Mouse (Mus musculus): Measurements from ENCODE around the gene Asap2.
"Not testable (repeated sequence)": the region's sequence is repeated elsewhere in the genome, so short reads cannot be mapped to it uniquely, and the experiment has no call there.

Gene Asap2

DNA sequence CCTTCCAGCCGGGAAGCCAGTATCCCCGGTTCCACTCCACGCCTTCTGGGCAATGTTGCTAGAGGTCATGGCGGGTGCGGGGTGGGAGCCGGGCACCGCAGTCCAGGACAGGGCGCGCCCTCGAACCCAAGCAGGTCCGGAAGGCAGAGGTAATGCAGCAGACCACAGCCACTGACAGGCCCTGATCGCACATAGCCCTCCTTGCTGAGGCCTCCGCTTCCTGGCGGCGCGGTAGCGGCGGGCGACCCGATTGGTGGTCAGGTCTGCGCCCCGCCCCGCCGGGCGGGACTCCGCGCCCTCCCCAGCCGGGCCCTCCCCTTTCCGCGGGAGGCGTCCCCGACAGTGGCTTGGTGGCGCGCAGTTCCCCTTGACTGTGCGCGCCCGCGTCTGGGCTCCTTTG, at the start of gene Asap2:
Asap2 (plus strand) TSS at position 328 of the 400 bp plus-strand sequence.
- DNase-seq (ENCODE audit: low spot score), result peak; percentile 13

DNA sequence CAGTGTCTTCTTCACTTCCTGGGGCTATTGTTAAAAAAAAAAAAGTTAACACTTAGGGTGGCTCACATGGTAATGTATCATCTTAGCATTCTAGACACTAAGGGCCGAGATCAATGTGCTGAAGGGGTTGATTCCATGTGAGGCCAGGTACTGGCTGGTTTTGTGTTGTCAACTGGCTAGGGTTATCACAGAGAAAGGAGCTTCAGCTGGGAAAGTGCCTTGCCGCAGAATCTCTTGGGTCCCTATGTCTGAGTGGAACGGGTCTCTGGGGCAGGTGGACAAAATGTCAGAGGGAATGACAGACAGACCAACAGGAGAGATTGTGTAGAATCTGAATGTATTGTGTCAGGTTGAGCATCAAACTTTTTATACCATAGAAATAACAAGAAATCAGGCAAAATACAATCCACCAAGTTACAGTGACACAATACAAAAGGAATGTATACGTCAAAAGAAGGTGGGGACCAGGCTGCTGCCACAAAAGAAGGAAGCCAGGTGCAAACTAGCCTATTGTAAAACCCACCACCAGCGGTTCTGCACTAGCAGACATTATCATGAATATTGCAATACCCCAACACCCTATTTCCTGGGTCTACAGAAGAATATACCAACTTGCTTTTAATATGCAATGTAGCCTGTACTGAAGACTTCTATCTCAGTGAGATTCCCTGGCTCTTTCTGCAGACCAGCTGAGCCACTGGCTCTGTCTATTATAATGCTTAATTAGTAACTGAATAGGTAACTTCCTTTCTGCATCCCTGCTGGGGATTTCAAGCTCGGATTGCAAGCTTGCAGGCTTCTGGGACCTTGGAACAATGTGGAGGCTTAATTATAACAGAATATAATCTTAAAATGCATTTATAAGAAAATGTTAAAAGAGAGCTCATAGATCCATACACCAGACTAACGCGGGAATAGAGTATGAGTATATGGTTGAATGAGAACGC, 42.9 kb upstream of the Asap2 start:
- DNase-seq (ENCODE audit: low spot score), result not testable (repeated sequence)

DNA sequence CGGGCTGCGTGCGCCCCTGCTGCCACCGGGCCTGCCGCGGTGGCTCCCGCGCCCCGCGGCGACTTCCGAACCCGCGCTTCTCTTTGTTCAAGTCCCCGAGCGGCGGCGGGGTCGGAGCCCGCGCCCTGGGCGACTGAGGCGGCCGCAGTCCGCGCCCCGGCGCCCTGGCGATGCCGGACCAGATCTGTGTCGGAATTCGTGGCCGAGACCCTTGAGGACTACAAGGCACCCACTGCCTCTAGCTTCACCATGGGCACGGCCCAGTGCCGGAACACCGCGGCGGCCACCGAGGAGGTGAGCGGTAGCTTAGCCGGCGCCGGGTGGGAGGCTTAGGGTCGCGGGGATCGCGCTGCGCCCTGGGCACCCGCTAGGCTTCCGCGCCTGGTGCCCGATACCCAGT, 320 bp downstream of the Asap2 start:
- peak; percentile 2 for DNase-seq (ENCODE audit: low spot score)

DNA sequence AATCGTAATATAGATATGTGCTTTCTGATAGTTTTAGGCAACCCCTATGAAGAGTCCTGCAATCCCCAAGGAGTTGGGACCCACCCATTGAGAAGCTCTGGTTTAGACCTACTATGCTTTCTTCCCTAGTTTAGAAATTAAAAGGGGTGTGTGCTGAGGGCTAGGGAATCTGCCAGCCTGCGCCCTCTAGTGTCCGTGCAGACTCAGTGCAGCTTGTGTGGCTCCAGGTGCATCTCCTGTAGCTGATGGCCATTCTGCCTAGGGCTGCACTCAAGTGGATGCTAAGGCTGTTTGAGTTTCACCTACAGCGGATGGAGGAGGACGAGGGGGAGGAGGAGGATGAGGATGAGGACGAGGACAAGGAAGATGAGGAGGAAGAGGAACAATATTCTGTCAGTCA, 40.6 kb downstream of the Asap2 start:
- not testable (repeated sequence) for DNase-seq (ENCODE audit: low spot score)

DNA sequence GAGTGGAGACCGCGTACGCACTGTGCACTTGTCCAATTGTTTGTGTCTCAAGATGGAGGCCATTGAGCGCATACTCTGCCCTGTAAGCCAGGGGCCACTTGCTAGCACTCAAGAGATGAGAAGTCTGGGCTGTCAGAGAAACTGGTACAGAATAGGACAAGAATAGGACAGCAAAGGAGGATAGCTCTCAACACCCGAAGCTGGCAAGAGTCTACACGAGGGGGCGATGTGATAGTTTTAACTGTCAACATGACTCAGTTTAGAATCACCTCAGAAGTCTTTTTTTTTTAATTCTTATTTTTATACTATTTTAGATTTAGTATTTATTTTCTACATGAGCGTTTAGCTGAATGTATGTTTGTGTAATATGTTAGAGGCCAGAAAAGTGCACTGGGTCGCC, 56.5 kb downstream of the Asap2 start:
- DNase-seq (ENCODE audit: low spot score), result not testable (repeated sequence)

DNA sequence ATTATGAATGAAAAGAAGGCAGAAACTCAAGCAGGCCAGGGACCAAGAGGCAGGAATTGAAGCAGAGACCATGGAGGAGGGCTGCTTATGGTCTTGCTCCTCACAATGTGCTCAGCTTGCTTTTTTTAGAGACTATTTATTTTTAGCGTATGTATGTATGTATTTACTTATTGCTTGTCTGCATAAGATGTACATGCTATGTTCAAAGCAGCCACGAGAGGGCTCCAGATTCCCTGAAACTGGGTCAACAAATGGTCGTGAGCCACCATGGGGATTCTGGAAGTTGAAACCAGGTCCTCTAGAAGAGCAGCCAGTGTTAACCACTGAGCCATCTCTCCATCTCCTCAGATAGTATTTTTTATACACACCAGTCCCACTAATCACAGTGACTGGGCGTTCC, 85.5 kb downstream of the Asap2 start:
- DNase-seq (ENCODE audit: low spot score), result peak; percentile 78

DNA sequence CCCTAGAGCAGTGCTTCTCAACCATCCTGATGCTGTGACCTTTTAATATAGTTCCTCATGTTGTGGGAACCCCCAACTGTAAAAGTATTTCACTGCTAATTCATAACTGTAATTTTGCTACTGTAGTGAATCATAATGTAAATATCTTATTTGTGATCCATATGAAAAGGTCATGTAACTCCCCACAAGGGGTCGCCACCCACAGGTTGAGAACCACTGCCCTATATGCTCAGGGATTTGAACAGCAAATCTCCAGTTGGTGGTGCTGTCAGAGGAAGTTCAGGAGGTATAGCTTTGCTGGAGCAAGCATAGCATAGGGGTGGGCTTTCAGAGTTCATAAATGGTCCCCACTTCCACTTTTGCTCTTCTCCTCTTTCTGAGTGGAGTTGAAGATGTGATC, 99.9 kb downstream of the Asap2 start:
- not testable (repeated sequence) for DNase-seq (ENCODE audit: low spot score)

DNA sequence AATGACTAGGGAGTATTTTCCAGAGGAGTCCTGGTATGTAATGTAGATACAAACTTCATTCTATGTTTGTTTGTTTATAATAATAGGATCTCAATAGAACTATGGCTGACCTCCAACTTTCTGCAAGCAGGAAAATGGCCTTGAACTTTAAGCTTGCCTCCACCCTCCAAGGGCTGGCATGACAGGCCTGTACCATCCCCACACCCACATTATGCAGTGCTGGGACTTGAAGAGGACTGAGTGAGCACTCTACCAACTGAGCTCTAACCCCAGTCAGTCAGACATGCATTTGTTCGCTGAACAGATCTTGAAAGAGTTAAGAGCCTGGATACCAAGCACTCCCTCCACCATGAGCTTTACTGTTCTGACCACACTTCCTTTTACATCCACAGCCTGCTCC, 102.2 kb downstream of the Asap2 start:
- not testable (repeated sequence) for DNase-seq (ENCODE audit: low spot score)

DNA sequence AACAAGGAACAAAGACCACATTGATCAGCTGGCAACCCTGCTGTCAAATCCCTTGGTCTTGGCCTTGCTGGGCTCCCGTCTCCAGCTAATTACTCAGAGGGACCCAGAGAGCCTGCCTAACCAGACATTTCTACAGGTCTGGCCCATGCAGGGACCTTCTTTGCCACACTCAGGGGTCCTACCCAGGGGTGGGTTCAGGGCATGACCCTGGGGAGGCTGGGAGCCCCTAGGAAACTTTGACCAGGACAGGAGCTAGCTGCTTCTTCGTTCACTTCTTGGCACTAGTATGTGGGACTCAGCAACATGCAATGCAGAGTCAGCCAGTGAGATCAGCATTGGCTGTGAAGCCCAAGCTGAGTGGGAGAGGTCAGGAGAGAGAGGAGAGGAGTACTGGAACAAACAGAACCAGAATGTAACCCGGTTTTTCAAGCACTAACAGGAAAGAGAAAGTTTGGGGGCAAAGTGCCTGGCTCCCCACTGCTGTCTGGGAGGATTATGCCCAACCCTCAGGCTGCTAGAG, 107.6 kb downstream of the Asap2 start:
- not testable (repeated sequence) for DNase-seq (ENCODE audit: low spot score)

DNA sequence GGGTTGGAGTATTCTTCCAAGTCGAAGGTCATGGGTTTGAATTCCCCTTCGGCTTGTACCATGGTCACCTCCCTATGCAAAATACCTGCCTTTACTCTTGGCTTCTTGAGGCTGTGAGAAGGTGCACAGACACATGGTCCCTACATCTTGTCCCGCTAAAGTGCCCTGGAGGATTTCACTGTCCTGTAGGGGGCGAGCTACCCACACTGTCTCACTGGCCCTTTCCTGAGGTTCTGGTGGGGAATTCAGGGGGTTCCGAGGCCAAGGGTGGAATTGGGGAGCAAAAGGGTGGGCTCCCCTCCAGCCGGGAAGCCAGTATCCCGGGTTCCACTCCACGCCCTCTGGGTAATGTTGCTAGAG, 120.8 kb downstream of the Asap2 start:
- not testable (repeated sequence) for DNase-seq (ENCODE audit: low spot score)

DNA sequence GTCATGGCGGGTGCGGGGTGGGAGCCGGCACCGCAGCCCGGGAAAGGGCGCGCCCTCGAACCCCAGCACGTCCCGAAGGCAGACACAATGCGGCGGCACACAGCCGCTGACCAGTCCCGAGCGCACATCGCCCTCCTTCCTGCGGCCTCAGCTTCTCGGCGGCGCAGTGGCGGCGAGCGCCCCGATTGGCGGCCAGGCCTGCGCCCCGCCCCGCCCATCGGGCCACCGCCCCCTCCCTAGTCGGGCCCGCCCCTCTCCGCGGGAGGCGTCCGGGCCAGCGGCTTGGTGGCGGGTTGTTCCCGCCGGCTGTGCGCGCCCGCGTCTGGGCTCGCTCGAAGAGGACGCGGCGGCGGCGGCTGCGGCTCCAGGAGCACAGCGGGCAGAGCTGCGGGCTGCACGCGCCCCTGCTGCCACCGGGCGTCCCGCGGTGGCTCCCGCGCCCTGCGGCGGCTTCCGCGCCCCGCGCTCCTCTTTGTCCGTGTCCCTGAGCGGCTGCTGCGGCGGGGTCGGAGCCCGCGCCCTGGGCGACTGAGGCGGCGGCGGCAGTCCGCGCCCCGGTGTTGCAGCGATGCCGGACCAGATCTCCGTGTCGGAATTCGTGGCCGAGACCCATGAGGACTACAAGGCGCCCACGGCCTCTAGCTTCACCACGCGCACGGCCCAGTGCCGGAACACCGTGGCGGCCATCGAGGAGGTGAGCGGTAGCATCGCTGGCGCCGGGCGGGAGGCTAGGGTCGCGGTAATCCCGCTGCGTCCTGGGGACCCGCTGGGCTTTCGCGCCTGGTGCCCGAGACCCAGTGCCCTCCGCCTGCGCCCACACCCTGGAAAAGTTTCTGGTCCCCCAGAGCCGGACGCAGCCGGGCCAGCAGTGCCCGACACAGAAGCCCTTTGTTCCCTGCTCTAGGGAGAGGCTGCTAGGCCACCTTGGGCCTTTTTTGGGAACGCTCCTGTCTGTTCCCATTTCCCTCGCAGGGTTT, 121.5 kb downstream of the Asap2 start:
- DNase-seq (ENCODE audit: low spot score), result peak; percentile 80

DNA sequence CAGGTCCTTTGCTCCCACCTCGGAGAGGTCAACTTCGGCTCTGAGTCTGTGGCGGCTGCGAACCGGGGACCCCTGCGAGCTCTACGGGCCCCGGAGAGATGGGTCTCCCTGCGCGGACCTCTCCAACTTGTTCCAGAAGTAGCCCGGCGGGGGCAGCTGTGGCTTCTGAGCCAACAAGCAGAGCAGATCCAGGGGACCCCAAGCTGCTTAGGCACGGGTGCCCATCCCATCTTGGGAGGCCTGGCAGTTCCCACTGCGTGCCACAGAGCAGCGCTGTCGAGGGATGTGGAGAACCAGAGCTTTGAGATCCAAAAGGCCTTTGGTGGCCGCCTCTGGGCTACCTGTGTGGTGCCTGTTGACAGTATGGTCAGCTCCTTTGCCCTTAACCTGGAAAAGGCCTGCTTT, 122.2 kb downstream of the Asap2 start:
- peak; percentile 45 for DNase-seq (ENCODE audit: low spot score)

DNA sequence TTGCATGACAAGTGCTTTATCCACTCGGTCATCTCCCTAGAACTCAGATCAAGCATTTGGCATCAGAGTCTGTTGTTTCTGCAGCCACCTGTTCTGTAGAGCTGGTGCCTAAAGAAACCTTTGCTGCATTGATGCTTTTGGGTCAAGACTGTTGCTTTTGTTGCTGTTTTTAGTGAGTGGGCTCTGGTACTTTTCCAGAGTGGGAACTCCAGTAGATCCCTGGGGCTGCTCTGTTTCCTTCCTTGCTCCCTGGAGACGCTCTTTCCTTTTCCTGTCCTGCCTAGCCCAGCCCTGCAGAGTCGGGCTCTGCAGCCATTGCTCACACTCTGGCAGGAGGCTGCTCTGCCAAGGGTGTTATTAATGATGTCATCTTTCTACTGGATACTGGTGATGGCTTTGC, 129.2 kb downstream of the Asap2 start:
- no peak for DNase-seq (ENCODE audit: low spot score)

DNA sequence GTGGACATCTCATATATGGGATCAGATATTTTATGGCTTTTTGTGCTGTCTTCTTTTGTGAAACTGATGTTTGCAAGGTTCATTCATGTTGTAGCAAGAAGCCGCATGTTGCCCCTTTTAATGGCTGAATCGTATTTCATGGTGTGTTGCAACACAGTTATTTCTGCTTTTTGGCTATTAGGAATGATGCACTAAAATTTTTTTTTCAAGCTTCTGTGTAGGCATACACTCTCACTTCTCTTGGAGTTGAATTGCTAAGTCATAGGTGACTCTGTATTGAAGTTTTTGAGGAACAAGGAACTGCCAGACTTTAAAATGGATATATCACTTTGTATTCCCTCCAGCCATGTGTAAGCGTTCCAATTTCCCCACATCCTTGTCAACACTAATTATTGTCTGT, 132.6 kb downstream of the Asap2 start:
- DNase-seq (ENCODE audit: low spot score), result no peak

DNA sequence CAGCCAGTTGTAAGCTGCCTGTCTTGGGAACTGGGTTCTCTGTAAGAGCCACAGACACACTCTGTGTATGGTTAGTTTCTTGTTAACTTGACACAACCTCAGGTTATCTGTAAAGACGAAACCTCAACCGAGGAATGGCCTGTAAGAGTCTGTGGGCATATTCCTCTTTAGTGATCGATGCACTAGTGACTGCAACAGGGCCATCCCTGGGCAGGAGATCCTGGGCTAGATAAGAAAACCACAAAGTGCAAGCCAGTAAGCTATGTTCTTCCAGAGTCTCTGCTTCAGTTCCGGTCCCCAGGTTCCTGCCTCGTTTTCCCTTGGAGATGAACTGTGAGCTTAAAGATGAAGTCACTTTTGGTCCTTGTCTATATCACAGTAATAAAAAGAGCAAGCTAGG, 133.4 kb downstream of the Asap2 start:
- DNase-seq (ENCODE audit: low spot score), result no peak

DNA sequence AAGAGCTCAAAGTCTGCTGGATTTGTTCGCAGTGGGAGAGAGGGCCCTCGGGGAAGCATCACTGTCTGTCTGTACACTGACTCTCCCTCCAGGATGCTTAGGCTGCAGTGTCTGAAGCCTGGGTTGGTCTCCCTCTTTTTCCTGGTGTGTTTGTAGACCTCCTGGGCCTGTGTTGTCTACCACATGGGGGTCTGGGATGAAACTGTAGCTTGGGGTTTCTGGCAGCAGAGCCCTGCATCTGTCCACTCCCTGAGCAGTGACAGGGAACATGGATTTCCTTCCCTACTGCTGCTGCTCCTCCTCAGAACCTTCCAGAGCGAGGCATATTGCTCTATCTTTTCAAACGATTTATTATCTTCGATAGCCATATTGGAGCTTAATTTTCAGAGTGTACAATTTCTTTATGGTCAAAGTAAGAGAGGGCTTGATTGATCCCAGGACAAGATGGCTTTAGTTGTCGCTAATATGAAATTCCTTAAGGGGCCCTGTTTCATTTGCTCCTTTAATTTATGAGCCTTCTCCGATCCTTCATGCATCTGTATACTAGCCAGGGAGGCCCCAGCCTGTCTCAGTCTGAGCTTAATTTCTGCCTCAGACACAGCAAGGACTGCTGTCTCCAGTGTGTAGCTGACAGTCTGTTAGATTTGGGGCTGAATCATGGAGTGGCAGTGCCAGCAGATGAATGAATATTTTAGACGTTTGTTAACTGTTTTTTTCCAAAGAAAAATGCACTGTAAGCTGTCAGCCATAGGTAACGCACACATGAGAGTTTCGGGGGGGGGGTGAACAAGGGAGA, 135.6 kb downstream of the Asap2 start:
- no peak for DNase-seq (ENCODE audit: low spot score)

DNA sequence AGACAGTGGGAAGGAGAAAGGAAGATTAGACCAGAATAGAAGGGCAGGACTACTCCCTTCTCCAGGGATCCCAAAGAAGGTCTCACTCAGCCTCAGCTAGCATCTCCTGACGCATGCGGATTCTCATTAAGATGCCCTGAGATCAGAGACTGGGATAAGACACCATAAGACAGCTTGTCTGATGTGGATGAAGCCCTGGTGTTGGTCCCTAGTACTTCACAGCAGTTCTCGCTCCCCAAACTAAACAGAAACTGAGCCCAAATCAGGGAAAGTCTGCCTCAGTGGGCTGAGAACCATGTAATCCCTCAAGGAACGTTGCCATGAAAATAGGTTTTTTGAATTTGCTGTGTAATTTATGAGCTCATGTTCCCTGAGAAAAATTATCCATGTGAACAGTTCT, 136.3 kb downstream of the Asap2 start:
- DNase-seq (ENCODE audit: low spot score), result no peak

DNA sequence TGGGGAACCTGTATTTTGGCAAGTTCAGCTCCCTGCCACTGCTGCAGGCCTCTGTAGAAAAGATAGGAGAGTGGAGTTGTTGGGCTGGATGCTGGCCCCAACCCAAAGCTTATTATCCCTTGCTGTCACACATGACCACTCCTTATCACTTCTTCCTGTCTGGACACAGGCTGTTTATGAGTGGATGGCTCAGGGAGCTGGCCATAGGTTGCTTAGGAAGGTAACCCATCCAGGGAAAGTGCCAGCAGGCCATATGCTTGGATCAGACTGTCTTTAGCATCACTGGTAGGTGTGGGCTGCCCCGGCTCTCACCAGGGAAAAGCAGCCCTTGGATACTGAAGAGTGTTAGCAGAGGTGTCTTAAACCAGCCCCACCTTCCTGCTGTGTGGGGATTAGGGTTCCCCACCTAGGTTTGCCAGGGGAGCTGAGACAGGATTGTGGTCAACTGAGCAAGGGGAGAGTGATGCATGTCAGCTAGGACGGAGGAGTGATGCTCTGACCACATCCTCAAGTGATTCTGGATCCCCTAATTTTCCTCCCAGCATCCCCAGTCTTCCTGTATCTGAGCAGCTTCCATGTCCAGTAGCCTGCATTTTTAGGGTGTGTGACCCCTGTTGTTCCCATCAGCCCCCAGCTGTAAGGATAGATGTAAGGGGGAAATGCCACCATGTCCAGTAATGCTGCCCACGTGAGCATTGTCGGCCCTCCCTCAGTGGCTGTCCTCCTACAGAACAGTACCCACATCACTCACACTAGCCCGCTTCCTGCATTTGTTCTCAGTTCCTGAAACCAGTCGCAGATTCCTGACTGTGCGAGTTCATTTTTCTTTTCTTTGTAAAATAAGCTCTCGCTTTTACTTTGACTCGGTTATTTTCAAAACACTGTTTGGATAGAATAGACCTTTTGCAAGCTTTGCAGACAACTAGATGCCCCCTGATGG, 138.9 kb downstream of the Asap2 start:
- DNase-seq (ENCODE audit: low spot score), result no peak

DNA sequence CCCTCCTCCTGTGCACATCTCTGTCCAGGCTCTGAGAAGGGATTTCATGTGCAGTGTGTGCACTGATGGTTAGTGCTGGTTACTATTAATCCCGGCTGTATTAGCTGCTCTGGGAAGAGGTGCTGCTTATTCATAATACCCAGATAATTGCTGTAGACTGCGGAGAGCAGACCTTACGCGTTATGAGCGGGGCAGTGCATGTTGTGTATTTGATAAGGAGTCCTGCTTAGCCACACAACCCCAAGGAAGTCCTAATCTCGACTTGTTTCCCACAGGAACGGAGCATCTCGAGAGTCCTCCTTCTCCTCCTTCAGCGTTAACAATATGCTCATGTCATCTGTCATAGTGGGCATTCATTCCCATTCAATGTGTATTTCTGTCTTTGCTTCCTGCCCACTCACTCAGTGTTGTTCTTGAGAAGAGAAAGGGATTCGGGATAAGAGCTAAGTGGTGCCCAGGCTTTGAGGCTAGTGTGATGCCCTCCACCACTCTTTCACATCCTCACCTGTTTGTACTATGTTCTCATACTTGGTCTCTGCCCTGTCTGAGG, 140.1 kb downstream of the Asap2 start:
- no peak for DNase-seq (ENCODE audit: low spot score)

DNA sequence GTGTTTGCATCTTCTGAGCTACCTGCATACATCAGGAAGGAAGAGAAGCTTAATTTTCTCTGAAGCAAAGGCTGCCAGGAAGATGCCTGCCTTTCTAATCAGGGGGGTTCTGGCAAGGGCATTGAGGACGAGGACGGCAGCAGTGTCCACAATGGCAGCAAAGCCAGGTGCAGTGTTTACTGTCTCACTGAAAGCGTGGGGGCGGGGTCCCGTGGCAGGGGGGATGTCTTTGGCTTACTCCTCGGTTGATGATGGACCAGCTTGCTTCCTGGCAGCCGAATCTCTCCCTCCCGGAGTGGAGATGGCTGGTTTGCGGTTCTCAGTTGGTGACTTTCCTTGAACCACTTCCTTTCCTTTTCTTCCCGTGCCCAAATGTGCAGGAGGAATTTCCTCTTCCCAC, 142.3 kb downstream of the Asap2 start:
- DNase-seq (ENCODE audit: low spot score), result no peak
